Mouse (Mus musculus) liver, adult (tissue): ENCODE measurements around the gene Egfem1.

Experiments
- GATA4 ChIP-seq: IDR thresholded peaks from 2 replicates; pipeline ENCODE4 v1.6.1; 2014; ENCODE audit warnings: mild to moderate bottlenecking, low read length; ENCODE audit not compliant: insufficient replicate concordance

The Egfem1 gene

DNA sequence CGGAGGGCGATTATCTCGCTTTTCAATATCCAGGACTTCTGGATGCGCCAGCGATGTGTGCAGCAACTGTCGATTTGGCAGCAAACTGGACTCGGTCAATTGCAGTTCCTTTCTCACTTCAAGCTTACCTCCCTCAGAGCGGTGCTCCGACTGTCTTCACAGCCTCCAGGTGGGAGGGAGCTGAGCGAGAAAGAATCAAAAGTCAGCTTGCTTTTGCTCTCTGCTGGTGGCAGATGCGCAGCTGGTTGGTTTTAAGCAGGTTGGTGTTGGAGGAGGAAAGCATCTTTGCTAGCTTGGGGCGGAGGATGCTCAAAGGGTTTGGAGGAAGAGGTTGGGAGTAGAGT, at the start of gene Egfem1:
Egfem1 (plus strand) TSS at position 72 of the 344 bp plus-strand sequence.
- no peak for TF ChIP-seq GATA4

DNA sequence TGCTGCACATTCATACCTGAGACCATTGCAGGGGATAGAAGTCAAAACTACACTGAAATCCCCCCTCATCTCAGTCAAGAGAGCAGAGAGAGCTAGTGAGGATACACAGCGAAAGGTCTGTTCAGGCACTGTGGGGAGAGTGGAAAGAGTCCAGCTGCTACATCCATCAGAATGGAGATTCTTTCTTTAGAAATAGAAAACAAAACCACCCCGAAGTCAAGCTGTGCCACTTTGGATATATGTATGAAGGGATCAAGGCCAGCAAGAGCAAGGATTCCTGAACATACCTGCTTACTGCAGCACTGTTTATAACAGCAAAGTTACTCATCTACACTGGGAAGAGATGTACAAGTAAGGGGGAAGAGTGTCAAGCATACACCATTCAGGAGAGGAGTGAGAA, 48.7 kb upstream of the Egfem1 start:
- TF ChIP-seq GATA4: no peak

DNA sequence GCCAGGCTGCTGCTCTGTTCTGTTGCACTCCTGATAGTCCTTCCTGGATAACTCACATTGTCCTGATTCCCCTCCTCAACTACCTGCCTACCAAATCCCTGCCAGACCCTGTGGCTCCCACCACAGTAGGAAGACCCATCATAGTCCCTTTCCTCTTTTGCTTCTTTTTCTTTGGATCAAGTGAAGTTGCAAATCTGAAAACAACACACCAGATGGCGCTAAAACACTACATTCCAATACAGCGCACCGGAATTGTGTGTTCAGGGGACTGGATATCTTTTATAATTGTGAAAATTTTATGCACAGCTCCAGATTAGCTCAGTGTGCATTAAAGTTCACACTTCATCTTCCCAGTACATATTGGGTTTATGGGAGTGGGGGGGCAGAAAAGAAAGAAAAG, 45.7 kb upstream of the Egfem1 start:
- TF ChIP-seq GATA4: no peak

DNA sequence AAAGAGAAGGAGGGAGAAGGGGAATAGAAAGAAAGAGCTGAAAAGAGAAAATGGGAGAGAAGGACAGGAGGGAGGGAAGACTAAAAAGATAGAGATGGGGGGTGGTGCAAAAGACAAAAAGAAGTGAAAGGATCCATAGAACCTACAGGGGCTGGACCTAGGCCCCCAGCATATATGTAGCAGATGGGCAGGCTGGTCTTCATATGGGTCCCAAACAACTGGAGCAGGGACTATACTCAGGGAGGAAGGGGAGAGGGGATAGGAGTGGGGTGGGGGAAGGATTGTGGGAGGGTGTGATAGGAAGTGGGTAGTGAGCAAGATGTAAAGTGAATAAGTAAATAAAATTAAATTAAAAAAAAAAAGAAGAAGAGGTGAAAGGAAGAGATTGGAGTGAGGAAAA, 45.2 kb upstream of the Egfem1 start:
- no peak for TF ChIP-seq GATA4

DNA sequence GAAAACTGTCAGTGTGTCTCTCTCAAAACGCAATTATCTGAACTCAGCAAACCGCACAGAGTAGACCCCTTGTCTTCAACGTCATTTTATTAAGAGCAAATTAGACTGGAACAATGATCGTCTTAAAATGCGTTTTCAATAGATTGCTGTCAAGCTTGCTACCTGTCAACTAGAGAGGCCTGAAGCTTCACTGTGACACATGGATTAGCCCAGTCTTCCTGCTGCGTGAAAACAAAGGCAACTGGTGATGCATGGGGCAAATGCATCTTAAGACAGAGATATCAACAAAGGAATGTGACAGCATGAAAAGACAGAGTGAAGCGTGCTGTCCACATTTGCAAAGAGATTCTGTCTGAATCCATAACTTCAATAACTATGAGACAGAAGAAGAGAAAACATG, 41.8 kb upstream of the Egfem1 start:
- TF ChIP-seq GATA4: no peak

DNA sequence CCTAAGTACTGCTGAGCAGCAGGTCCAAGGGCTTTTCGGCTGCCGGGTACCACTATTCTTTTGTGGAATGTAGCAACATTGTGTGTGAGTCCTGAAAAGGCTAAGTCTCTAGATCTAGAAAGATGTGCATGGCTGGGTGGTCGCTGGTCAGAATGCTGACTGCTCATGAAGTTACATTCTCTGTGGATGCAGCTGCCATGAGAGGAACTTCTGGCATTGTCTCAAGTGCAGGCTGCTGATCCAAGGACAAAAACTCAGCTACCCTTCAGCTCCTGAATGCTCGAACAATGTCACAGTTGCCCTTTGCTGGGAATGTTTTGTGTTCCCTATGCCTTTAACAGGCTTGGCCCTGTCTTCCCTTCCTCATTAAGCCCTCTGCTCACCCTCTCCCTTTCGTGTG, 35.5 kb upstream of the Egfem1 start:
- TF ChIP-seq GATA4: no peak

DNA sequence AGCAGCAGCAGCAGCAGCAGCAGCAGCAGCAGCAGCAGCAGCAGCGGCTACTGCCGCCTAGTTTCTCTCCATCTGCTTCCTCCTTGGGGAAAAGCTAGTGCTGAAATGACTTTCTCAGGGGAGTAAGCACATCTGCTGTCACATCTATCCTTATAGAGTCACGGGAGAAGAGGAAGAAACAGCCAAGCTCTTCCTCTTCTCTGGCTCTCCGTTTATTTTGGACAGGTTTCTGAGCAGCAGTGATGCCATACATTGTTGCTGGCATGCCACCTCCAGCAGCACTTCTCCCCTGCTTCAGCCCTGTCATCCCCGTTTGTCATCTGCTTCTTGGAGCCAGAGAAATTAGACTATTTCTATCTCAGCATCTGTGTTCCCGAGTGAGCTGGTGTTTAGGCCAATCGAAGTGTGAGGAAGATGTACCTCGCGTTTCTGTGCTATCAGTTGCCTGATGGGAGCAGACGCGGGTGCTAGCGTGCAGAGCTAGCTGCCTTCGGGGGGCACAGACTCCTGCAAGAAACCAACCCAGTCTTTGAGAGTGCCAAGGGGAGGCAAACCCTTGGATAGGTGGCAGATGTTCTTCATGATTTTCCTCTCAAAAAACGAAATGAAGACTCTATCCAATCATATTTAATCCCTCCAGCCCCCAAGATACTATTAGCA, 34.4 kb upstream of the Egfem1 start:
- TF ChIP-seq GATA4: no peak

DNA sequence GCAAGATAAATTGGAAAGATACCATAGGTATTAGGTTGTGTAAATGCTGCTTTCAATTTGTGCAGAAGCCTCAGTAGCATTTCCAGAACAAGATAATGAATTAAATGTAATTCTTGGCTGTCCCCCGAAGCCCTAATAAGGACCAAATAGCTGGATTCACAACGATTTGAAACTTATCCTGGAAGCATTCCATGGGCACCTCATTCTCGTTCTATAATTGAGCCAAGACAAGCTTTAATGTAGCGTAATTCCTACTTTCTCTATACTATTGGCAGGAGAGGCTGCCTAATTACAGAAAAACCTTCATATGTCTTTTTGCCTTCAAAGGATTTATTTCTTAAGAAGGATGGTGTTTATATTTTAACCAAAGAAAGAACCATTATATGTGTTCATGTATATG, 18.7 kb upstream of the Egfem1 start:
- no peak for TF ChIP-seq GATA4

DNA sequence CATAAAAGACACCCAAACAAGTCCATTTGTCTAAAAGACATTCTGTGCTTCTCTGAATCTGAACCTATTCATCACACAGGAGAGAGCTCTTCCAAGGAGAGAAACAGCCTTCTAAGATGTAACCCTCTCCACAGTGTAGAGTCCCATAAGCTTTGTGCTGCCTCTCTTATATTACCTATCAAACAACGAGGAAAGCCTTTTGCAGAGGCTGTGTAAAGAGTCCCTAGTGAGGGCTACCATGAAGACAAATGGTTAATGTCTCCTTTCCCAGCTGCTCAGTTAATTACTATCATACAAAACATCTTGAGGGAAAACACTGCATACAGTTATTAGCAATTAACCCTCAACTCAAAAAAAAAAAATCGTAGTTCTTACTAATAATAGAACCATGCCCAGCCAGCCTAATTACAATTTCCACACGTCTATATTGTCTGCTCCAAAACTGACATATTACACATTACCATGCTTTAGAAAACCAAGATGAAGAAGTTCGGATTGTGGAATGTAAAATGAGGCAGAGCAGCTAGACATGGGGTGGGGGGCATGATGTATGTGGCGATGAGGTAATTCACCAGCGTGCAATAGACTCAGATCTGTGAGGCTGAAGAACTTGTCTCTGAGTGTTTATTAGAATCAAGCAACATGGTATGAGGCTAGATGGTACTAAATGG, 13.3 kb upstream of the Egfem1 start:
- no peak for TF ChIP-seq GATA4

DNA sequence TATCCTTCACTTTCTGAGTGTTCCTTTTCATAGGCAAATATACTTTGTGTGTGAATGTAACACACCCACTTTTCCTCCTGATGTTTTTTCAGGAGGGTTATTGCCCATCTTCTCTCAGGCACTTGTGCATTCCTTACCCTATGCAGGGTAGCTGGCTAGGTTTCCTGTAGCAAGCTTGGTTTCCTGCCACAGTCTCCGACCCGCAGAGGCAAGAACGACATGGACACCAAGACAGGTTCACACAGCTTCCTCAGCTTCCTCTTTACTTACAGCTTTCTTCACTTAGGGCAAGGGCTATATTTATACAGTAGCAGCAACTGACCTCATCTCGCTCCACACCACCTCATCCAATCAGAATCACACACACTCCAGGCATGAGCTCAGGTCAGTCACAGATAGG, 10.5 kb upstream of the Egfem1 start:
- no peak for TF ChIP-seq GATA4

DNA sequence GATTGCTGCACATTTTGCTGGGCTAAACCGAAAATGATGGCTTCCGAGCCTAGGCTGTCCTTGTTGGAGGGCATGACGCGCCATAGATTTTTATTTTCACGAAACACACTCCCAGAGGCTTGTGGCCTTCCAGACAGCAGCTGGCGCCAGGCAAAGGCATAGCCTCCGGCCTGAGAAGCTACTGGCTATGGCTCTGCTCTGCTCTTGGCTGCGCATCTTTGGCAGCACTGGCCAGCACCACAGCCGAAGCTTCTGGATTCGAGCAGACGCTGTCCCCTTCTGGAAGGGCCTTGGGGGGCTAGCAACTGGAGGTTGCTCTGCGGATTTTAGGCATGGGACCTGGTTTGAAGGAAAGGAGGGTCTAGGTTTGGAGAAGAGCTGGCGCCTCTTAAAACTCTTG, 306 bp upstream of the Egfem1 start:
- no peak for TF ChIP-seq GATA4

DNA sequence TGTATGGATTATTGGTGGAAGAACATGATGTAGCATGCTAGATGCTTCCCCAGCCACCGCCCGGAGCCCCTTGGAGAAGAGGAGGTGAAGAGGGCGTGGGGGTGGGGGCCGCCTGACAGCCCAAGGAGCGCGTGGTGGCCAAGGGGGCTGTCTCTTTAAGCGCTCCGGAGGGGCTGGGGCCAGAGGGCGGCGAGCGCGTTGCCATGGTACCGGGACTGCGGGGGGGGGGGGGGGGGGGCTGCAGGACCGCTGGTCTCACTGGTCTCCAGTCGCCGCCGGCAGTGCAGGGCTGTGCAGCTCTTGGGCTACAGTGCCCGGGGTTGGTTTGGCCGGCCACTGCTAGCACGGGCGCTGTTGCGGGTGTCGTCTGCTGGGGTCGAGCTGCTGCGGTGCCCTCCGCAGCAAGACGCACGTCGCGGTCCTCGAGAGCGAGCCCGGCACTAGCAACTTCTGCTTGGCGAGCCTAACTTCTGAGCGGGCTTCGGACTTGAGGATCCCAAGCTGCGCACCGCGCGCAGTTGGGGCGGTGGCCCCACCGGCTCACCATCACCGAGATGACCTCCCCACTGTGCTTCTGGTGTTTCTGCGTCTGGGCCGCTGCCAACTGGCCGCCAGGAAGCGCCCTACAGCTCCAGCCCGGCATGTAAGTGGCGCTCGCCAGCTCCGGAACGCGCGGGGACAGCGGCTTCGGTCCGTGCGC, 623 bp downstream of the Egfem1 start:
- TF ChIP-seq GATA4: no peak

DNA sequence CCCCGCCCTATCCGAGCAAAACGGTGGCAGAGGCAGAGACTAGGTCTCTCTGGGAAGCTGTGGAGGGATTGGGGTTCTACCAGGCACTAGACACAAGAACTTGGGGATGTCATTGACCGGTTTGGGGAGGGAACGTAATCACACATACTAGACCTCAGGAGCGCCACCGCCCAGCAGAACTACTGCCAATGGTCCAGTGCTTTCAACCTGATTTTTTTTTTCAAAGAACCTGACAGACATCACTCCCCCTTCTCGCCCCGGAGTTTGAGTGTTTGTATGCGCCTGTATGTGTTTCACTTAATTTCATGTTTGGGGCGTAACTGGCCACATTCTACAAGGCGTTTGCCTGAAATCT, 1.1 kb downstream of the Egfem1 start:
- no peak for TF ChIP-seq GATA4

DNA sequence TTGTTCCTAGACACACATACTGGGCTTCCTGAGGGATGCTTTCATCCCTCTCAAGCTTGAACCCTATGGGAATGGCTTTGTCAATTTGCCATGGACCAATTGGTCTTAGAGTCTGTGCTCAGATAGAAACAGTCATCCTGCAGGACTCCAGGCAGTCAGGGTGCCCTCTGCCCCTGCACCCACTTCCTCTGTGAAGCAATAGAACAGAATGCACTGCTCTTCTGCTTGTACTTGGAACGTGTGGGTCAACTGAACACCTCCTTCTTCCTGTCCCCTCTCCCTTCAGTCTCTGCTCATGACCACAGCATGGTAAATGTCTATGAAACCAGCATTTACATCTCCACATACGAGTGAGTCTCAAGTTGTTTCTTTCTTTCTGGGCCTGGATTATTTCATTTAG, 16.6 kb downstream of the Egfem1 start:
- no peak for TF ChIP-seq GATA4

DNA sequence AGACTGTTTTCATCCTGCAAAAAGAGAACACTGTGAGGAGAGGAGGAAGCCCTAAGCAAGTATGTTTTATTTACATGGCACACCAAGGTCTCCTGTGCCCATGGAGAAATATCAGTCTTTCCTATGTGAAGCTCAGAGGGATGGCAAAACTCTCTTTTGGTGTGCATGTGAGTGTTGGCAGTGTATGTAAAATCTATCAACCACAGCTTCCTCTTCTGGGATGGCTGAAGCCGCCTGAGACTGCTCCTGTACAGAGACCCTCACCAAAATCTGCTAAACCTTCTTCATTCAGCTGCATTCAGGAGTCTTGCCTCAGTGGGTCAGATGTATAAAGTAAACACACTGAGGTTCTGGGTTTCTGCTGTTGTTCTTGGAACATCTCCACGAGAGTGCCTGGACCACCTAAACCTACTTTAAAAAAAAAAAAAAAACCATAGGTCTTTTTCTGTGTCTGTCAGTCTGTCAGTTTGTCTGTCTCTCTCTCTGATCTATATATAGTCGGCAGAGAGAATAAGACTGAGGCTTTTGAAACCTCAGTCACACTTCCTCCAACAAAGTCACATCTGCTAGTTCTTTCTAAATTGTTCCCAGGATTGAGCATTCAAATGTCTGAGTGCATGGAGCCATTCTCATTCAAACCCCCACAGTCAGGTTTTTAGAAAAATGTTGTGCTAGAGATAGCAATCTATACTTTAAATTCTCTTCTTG, 24.3 kb downstream of the Egfem1 start:
- no peak for TF ChIP-seq GATA4

DNA sequence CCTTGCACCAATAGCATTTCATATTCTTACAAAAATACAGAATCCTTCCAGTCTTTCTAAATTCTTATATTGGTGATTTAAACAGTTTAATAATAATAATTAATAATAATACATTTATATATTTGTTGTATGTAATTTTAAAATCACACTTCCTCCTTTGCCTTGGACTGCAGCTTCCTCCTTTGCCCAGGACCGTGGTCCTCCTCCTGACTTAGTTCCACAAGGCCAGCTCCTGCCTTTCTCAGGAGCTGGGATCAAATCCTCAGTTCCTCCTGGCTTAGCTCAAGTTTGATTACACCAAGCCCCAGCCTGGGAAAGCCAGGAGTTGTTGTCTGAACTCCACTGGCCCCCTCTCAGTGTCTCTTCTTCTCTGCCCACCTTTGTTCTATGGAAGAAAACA, 25.3 kb downstream of the Egfem1 start:
- TF ChIP-seq GATA4: no peak
